Mouse (Mus musculus) limb, embryonic 15.5 days (tissue): Measurements from ENCODE around the gene Gm5624. TPM values are rescaled to one million over a fixed set of nuclear protein-coding genes. Genes with fewer than 3 reads are reported as not detected.
"Not testable (repeated sequence)": the region's sequence is repeated elsewhere in the genome, so short reads cannot be mapped to it uniquely, and the experiment has no call there.

ENCODE experiments used
- ATAC-seq: fragments of 200-750 bp; cut with Nextera tagmentation; 2 replicates; pipeline ENCODE4 v1.8.0; 2017; ENCODE audit warnings: low read depth, moderate TSS enrichment; ENCODE audit not compliant: insufficient number of reproducible peaks, low FRiP score, low TSS enrichment
- H3K27ac ChIP-seq: fragments of 300-500 bp; sonication (generic); 2 replicates; pipeline ENCODE4 v1.5.1; 2015; ENCODE audit warnings: moderate library complexity, mild to moderate bottlenecking, inconsistent platforms
- H3K27me3 ChIP-seq: fragments of 300-500 bp; sonication (generic); 2 replicates; pipeline ENCODE4 v1.6.1; 2015; ENCODE audit warnings: inconsistent platforms
- H3K36me3 ChIP-seq: fragments of 300-500 bp; sonication (generic); 2 replicates; pipeline ENCODE4 v1.6.1; 2015; ENCODE audit warnings: inconsistent platforms
- H3K4me1 ChIP-seq: fragments of 300-500 bp; sonication (generic); 2 replicates; pipeline ENCODE4 v1.6.1; 2015; ENCODE audit warnings: inconsistent platforms
- H3K4me2 ChIP-seq: fragments of 300-500 bp; sonication (generic); 2 replicates; pipeline ENCODE4 v1.6.1; 2015; ENCODE audit warnings: mild to moderate bottlenecking, inconsistent platforms
- H3K4me3 ChIP-seq: fragments of 300-500 bp; sonication (generic); 2 replicates; pipeline ENCODE4 v1.5.1; 2015; ENCODE audit warnings: mild to moderate bottlenecking, inconsistent platforms
- H3K9ac ChIP-seq: fragments of 300-500 bp; sonication (generic); 2 replicates; pipeline ENCODE4 v1.6.1; 2015; ENCODE audit warnings: inconsistent platforms
- H3K9me3 ChIP-seq: fragments of 300-500 bp; sonication (generic); 2 replicates; pipeline ENCODE4 v1.6.1; 2016; ENCODE audit warnings: inconsistent platforms
- WGBS: fragments of 180-500 bp; shearing (Covaris S2); methylation state at CpG from one replicate; pipeline ENCODE4 v1.1.7; 2015; 5-methylcytosine and 5-hydroxymethylcytosine counted together
- polyA plus RNA-seq: library from polyadenylated mRNA; unstranded; fragments of >200 nt; fragmentation: Nextera tagmentation; extraction: Ambion mirVana; gene quantifications from 2 replicates; pipeline ENCODE4 v1.2.1, GENCODE M21; 2015

Gm5624 gene
- polyA plus RNA-seq = not detected in 2 replicates

DNA sequence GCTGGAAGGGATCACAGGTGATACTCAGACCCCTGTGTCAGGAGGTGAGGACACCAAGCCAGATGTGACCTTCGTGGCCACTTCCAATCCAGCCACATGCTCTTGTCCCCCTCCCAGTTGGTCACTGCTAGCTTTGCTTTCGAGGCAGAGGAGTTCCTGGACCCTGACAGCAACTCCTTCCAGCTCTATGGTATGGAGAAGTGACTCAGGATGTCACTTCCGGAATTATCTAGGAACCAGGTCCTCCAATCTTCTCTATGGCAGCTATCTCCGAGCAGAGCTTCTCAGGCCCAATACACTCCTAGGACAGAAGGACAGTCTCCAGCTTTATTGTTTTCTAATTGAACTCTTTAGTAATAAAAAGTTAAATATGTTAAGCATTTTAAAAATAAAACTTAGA is at the start of gene Gm5624:
Gene Gm5624 (minus strand): TSS at position 202 of the 400 bp plus-strand sequence.
- not testable (repeated sequence) for H3K4me2 ChIP-seq, ATAC-seq, H3K9me3 ChIP-seq, H3K27ac ChIP-seq, H3K9ac ChIP-seq, H3K27me3 ChIP-seq, H3K36me3 ChIP-seq, H3K4me3 ChIP-seq, H3K4me1 ChIP-seq
- 79% methylated on average over 4 of the region's 4 CpGs for WGBS

DNA sequence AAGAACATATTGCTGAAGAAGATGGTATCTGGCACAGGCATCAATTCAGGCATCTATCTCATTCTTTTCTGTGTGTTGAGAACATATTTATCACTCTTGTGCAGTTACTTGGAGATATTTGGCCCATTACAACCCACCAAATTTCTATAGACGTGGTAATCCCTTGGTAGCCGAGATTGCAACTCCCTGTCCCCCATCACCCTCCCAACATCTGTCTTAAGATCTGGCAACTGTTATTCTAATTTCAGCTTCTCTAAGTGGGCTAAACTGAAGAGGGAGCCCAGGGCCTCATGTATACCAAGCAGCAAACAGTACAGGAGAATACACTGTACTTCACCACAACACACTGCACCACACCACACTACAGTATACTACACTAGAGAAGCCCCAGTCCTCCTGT is 36.0 kb downstream of the Gm5624 start:
- not testable (repeated sequence) for H3K9ac ChIP-seq, H3K27ac ChIP-seq, H3K4me3 ChIP-seq, H3K36me3 ChIP-seq, ATAC-seq, H3K4me2 ChIP-seq, H3K9me3 ChIP-seq, H3K27me3 ChIP-seq, H3K4me1 ChIP-seq
- WGBS = 70% methylated on average over 2 of the region's 2 CpGs

DNA sequence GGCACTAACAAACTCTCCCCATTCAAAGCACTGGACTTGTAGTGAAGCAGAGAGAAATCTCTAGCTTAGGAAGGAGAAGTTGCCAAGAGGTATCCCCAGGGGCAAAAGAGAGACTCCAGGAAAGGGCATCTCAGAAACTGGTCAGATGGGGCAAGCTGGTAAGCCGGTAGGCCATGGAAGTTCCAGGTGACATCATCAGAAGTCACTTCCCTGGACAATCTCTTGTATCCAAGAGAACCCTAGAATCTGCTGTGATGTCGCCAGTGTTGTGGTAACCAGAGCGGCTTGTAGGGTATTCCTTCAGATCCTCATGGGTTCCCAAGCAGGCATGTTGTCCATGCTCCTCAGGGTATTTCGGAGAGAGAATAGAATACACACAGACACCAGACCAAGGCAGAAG is 44.9 kb downstream of the Gm5624 start, which contains the start of gene Gm8247:
Gene Gm8247 (plus strand): TSS at position 301 of the 400 bp plus-strand sequence.
- not testable (repeated sequence) for H3K4me1 ChIP-seq, H3K27ac ChIP-seq, H3K27me3 ChIP-seq, H3K4me3 ChIP-seq, ATAC-seq, H3K36me3 ChIP-seq, H3K9me3 ChIP-seq, H3K9ac ChIP-seq, H3K4me2 ChIP-seq
- WGBS = 92% methylated on average over 4 of the region's 4 CpGs

DNA sequence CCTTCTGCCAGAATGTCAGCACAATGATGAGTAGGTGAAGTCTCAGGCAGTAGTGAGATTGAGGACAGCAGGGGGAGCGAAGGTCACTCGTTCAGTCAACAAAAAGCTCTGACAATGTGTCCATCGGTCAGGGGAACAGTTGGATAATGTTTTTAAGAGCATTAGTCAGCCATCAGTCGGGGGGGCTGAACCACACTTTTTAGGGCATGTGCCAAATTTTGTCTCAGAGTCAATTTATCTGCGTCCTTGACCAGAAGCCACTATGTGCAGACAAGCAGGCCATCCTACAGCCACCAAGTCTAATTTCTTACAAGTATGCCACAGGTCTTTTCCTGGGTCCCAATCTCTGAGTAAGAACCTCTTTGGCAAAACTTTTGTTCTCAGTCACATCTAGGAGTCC is 79.8 kb downstream of the Gm5624 start:
- not testable (repeated sequence) for H3K9ac ChIP-seq, H3K27me3 ChIP-seq, H3K4me2 ChIP-seq, H3K27ac ChIP-seq, H3K4me3 ChIP-seq, H3K9me3 ChIP-seq, H3K4me1 ChIP-seq, ATAC-seq, H3K36me3 ChIP-seq
- WGBS = 85% methylated on average over 4 of the region's 5 CpGs

DNA sequence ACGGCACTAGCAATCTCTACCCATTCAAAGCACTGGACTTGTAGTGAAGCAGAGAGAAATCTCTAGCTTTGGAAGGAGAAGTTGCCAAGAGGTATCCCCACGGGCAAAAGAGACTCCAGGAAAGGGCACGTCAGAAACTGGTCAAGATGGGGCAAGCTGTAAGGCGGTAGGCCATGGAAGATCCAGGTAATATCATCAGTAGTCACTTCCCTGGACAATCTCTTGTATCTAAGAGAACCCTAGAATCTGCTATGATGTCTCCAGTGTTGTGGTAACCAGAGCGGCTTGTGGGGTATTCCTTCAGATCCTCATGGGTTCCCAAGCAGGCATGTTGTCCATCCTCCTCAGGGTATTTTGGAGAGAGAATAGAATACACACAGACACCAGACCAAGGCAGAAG is 109.8 kb downstream of the Gm5624 start, which contains the start of gene Gm17093:
Gene Gm17093 (plus strand): TSS at position 301 of the 400 bp plus-strand sequence.
- not testable (repeated sequence) for H3K36me3 ChIP-seq, H3K9me3 ChIP-seq, H3K4me1 ChIP-seq, H3K27me3 ChIP-seq, H3K27ac ChIP-seq, H3K4me2 ChIP-seq, ATAC-seq, H3K4me3 ChIP-seq, H3K9ac ChIP-seq
- 82% methylated on average over 5 of the region's 5 CpGs for WGBS

Other genes starting within 250 kb of the Gm5624 start
- not detected in 2 replicates for gene Gm3371, start 217.2 kb downstream of the Gm5624 start, polyA plus RNA-seq
- gene Gm8232, start 194.3 kb downstream of the Gm5624 start, polyA plus RNA-seq = not detected in 2 replicates
- not detected in 2 replicates for gene BC061237, start 135.5 kb downstream of the Gm5624 start, polyA plus RNA-seq
- not detected in 2 replicates for gene Gm17093, start 109.7 kb downstream of the Gm5624 start, polyA plus RNA-seq
- not detected in 2 replicates for gene Gm8247, start 44.8 kb downstream of the Gm5624 start, polyA plus RNA-seq
- gene Gm8257, start 78.5 kb upstream of the Gm5624 start, polyA plus RNA-seq = not detected in 2 replicates
- not detected in 2 replicates for gene Gm8267, start 122.4 kb upstream of the Gm5624 start, polyA plus RNA-seq
- 0.08 TPM in 1 of 2 replicates, not detected in the other for gene Ptgdr, start 231.4 kb upstream of the Gm5624 start, polyA plus RNA-seq